Mouse (Mus musculus) kidney, postnatal 4 days (tissue): Measurements from ENCODE around the gene H2afb3.
"Not testable (repeated sequence)": the region's sequence is repeated elsewhere in the genome, so short reads cannot be mapped to it uniquely, and the experiment has no call there.

Experiments
- DNase-seq, 2 experiments: peaks; one replicate each; pipeline ENCODE4 v3.0.0; 2021; ENCODE audit warnings: mixed read lengths in 2 of 2

Gene H2afb3

DNA sequence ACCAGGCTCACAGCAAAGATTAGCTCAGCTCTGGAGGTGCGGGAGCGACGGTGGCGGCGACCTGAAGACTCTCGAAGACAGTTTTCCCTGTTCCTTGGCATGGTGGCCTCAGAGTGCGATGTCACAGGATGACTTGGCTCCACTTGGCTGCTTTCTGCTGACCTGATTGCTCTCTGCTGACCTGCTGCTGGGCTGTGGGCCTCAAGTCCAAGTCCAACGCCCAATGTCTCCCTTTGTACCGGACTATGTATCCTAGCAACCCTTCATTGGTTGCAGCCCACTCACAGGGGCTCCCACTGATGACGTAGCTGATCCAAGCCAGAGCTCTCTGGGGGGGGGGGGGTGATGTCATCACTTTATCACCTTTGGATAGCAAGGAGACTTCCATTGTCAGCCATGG, at the start of gene H2afb3:
H2afb3 (minus strand) TSS at position 101 of the 400 bp plus-strand sequence.
- DNase-seq: not testable (repeated sequence)

DNA sequence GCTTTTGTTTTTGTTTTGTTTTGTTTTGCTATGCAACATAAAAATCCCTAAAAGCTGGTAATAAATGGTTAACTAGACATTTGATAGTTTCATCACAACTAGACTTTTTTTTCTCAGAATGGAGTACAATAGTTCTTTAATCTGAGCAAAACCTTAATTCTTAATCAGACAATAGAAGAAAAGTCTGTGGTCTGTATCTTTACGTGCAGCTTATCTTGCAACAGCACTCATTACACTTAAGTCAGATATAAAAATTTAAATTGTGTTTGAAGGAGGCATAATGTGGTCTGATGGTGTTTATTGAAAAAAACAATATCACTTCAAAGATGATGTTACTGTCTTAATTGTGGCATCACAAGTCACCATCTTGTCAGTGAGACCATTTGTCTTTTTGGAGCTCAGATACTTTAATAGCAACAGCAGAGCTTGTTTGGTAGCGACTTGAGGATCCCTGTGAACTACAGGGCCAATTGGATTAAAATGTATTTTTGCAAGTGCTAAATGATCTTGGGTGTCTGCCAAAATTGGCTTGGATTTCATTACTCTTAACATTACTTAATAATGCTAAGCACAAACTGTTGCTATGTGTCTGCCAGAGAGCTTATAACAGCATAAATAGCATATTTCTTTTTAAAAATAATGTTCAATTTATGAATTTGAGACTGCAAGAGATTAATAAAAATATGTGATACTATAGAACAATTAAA, 11.3 kb downstream of the H2afb3 start:
- DNase-seq: no peak

DNA sequence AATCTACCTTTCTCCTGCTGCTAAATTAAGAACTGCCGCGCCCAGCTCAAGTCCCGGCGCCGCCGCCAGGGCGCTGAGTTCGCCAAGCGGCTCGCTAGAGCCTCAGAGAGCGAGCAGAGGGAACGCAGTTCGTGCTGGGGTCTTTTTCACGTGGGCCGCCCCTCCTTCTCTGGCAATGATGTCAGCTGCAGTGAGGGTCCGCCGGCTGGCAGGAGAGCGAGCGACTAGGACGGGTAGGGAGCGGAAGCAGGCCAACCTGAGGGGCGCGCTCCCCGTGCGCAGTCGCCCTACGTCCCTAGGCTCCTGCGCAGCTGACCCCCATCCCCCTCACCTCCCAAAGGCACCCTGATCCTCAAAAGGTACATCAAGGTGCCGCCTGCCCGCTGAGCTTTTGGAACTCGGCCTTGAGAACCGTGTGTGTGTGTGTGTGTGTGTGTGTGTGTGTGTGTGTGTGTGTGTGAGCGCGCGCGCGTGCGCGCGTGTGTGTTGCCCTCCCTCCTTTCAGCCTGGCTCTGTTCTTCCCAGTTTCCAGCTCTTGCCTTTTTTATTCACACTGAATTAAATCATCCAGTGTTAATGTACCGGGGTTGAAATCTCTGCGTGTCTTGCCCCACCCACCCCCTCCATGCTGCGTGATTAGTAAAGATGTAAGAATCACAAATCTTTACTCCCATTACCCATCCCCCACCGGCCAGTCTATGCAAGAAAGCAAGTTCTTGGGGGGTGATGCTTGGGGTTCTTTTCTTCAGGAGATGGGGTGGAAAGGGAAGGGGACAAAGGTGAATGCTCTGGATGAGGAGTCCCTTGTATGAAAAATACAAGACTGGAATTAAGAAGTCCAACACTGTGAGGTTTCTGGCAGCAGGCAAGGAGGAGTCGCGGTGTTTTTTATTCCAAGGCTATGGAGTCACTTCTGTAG, 19.8 kb downstream of the H2afb3 start:
- peak; percentile 5 to 38 for DNase-seq

DNA sequence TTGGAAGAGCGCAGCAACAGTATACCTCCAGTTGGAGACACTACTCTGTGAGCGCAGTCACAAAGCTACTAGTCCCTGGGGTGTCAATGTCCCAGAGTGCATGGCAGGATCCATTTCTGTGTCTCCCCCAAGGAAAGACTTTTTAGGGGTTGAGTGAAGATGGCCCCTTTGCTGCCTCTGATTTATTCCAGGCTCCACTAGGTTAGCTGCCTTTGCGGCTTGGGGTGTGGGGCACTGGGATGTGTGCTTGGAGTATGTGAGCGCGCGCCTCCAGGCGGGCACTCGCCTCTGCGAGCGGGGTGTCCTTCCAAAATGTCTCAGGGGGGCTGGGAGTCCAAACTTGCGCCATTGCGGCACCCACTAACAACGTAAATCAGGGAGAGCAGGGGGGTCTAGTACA, 21.2 kb downstream of the H2afb3 start:
- peak in 1 of 2 experiments; percentile 2 for DNase-seq

DNA sequence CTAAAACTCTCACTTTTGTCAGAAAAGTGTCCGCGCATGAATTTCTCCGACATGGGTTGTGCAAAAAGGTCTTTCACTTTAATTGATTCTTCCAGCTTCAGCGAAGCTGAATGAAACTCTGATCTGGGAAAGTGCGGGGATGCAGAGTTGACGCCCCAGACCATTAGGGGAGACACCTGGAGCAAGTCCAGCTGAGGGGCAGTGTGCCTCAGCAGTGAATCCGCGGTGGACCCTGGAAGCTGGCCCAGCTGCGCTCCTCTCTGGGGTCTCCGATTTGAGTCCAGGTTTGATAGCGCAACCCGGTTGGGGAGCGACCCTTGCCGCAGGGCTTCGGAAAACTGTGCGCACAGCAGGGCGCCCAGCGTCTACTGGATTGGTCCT, 22.0 kb downstream of the H2afb3 start:
- peak in 1 of 2 experiments; percentile 1 for DNase-seq

DNA sequence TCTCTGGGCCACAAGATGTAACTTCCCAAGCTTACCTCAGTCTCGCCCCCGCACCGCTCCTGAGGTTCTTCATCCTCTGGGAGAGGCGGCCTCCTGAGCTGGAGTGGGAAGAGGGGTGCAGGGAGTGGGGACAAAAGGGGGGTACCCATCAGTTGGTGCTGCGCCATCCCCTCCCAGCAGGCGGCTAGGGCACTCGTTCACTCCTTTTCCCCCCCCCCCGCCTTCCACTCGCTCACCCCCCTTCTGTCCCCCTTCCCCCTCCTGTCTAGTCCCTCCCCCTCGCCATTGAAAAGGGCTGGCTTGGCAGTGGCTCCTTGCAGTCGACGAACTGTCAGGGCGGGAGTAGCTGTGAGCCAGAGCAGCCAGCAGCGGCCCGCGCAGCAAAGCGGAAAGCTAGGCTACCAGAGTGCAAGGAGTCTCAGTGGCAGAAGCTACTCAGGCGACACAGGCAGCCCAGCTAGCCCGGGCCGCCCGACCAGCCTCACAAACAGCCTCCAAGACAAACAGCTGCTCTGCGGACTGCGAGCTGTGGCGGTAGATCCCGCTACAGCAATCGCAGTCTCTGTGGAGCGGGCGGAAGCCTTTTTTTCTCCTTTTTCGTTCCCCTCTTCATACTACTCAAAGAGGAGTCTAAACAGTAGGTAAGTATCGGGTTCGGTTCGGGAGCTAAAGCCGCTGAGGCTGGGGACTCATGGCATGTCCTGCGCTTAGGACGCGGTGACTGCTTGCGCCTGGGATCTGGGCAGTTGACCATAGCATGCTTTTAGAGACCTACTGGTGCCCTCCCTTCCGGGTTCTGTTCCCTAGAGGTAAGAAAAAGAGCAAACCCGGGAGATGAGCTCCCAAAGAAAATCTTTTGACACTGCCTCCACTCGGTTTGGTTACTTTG, 22.6 kb downstream of the H2afb3 start, which contains the start of gene Pcdh11x:
Pcdh11x (plus strand) TSS at position 249 of the 889 bp plus-strand sequence.
- peak; percentile 39 to 64 for DNase-seq

DNA sequence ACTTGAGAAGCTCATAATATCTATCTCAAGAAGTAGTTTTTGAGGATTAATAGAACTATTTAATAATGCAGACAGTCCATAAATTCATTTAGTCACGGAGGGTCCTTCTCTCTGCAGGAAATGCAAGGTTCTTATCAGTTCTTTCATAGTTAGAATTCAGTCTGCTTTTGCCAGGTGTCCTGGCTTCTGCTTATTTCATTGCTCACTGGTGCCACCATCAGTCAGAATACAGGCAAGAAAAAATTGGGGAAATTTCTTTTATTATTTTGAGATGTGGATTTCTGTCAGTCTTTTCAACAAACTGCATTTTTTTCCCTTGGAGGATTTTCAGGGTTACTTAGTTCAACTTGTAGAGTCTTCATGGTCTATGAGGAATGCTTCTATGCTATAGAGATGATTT, 25.4 kb downstream of the H2afb3 start:
- DNase-seq: no peak

DNA sequence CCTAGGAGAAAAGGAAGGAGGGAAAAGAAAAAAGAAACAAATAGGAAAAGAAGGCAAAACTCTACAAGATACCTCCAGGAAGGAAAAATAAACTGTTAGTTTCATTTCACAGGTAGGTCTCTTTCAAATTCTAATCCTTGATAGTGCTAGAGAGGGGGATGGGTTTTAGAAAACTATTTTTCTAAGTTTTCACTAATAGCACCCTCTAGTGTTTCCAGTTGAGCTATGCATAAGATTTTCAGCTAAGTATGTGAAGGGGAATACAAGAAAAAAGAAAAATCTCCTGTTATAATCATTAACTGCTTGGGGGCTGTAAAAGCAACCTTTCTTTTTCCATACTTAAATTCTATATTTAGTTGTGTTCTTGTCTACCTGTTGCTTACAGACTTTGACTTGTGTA, 27.4 kb downstream of the H2afb3 start:
- no peak for DNase-seq
